ENCODE assay signal across 18 mouse cellular contexts in genomic region chr17:56175416-56175815, GRCm38 (mm10). TPM values are rescaled to one million over a fixed set of nuclear protein-coding genes. Genes with fewer than 3 reads are reported as not detected.
"Had no signal": no experiment of that assay in that cellular context is flagged by ENCODE, and none has a peak within 500 bp of the region (broad histone marks: within the 10 kb centered on the region; RNA-seq: fewer than 3 reads in every experiment).

No protein-coding gene starts in this region.

- DNase-seq: left cerebral cortex, postnatal 4 days; liver; liver, embryonic 13.5 days; liver, postnatal 0 days; lung, adult 18-20 months; lung, adult 2 months; lung, embryonic 14.5 days; lung, postnatal 10 days; lung, postnatal 14 days; lung, postnatal 36 days; lung, postnatal 4 days; midbrain, embryonic 14.5 days had no signal

RNA-seq across cellular contexts. Expression of gene Tnfaip8l1, which starts 13.1 kb away (rescaled TPM):
- total RNA-seq: monocyte, adult 5-6 weeks had no signal

RNA-seq across cellular contexts. Expression of gene Lrg1, which starts 53.6 kb away (rescaled TPM):
- total RNA-seq: left cerebral cortex, postnatal 4 days; monocyte, adult 5-6 weeks had no signal
- polyA plus RNA-seq: limb, embryonic 12.5 days; midbrain, embryonic 10.5 days; midbrain, embryonic 11.5 days; neural tube, embryonic 11.5 days; neural tube, embryonic 12.5 days had no signal
